Mouse (Mus musculus) adrenal gland, postnatal 14 days (tissue): ENCODE data around the gene Tex44. TPM values are rescaled to one million over a fixed set of nuclear protein-coding genes. Genes with fewer than 3 reads are reported as not detected.
A peak's percentile ranks its signal among the peaks of the same experiment; 100 is the strongest.

ENCODE experiments used
- DNase-seq: peaks from one replicate; pipeline ENCODE4 v3.0.0; 2021; ENCODE audit warnings: mixed read lengths
- long read RNA-seq, 2 experiments: library from polyadenylated mRNA; stranded (forward); transcript quantifications; one replicate each; pipeline ENCODE4 v2.0.0; 2021
- total RNA-seq: library from RNA; stranded (reverse); gene quantifications from 2 replicates; pipeline ENCODE4 v1.2.3, GENCODE M21; 2021

Gene Tex44
- not detected in 2 replicates for total RNA-seq
- long read RNA-seq, experiment 1, result 0 reads
- long read RNA-seq, experiment 2, result 0 reads

GRCm38 (mm10) chr1:86426128-86426527 is at the start of gene Tex44, which contains the start of gene Nmur1:
Gene Tex44, plus strand, starts transcription at chr1:86426329.
Gene Nmur1, minus strand, starts transcription at chr1:86426228.
- DNase-seq, result no peak

- DNase-seq, result peak; percentile 72
Observed at GRCm38 (mm10) chr1:86376354-86376753, 49.8 kb upstream of the Tex44 start.

GRCm38 (mm10) chr1:86378662-86379061 is 47.5 kb upstream of the Tex44 start:
- DNase-seq, result no peak

GRCm38 (mm10) chr1:86379161-86379569 is 47.0 kb upstream of the Tex44 start:
- peak; percentile 34 for DNase-seq

GRCm38 (mm10) chr1:86381027-86381426 is 45.1 kb upstream of the Tex44 start:
- peak; percentile 91 for DNase-seq

GRCm38 (mm10) chr1:86389230-86389629 is 36.9 kb upstream of the Tex44 start:
- DNase-seq, result peak; percentile 82

- peak; percentile 67 for DNase-seq
Observed at GRCm38 (mm10) chr1:86391425-86391824, 34.7 kb upstream of the Tex44 start.

GRCm38 (mm10) chr1:86393219-86393618 is 32.9 kb upstream of the Tex44 start:
- no peak for DNase-seq

GRCm38 (mm10) chr1:86394246-86394645 is 31.9 kb upstream of the Tex44 start:
- DNase-seq, result no peak

- DNase-seq, result no peak
Observed at GRCm38 (mm10) chr1:86395897-86396296, 30.2 kb upstream of the Tex44 start.

- no peak for DNase-seq
Observed at GRCm38 (mm10) chr1:86397621-86398020, 28.5 kb upstream of the Tex44 start.

GRCm38 (mm10) chr1:86398222-86398621 is 27.9 kb upstream of the Tex44 start:
- no peak for DNase-seq

GRCm38 (mm10) chr1:86399322-86399721 is 26.8 kb upstream of the Tex44 start:
- DNase-seq, result no peak

- no peak for DNase-seq
Observed at GRCm38 (mm10) chr1:86400096-86400754, 25.9 kb upstream of the Tex44 start.

- peak; percentile 43 for DNase-seq
Observed at GRCm38 (mm10) chr1:86404834-86405233, 21.3 kb upstream of the Tex44 start.

GRCm38 (mm10) chr1:86406313-86406712 is 19.8 kb upstream of the Tex44 start:
- no peak for DNase-seq

GRCm38 (mm10) chr1:86406914-86407313 is 19.2 kb upstream of the Tex44 start:
- peak; percentile 64 for DNase-seq

- DNase-seq, result no peak
Observed at GRCm38 (mm10) chr1:86408515-86408914, 17.6 kb upstream of the Tex44 start.

- no peak for DNase-seq
Observed at GRCm38 (mm10) chr1:86409476-86409875, 16.7 kb upstream of the Tex44 start.

- no peak for DNase-seq
Observed at GRCm38 (mm10) chr1:86414715-86415114, 11.4 kb upstream of the Tex44 start.

- DNase-seq, result no peak
Observed at GRCm38 (mm10) chr1:86415144-86415543, 11.0 kb upstream of the Tex44 start.

- peak; percentile 69 for DNase-seq
Observed at GRCm38 (mm10) chr1:86415612-86416184, 10.4 kb upstream of the Tex44 start.

- peak; percentile 59 for DNase-seq
Observed at GRCm38 (mm10) chr1:86416321-86416720, 9.8 kb upstream of the Tex44 start.

- peak; percentile 84 for DNase-seq
Observed at GRCm38 (mm10) chr1:86421007-86421406, 5.1 kb upstream of the Tex44 start.
